ENCODE assay signal across 11 mouse cellular contexts in the genomic region with DNA sequence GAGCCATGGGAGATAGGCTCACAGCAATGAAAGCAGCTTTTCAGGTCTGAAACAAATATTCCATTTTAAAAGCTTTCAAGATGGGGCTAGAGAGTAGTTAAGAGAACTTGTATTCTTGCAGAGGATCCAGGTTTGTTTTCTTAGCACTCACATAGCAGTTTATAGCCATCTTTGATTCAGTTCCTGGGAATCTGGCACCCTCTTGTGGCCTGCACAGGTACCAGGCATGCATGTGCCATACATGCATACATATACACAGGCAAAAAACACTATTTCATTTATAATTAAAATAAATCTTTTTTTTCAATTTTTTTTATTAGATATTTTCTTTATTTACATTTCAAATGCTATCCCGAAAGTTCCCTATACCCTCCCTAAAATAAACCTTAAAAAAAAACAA. TPM values are rescaled to one million over a fixed set of nuclear protein-coding genes. Genes with fewer than 3 reads are reported as not detected.
A peak's percentile ranks its signal among the peaks of the same experiment; 100 is the strongest.
DNase-seq lines count a peak whose midpoint lies in the region; ATAC-seq and TF ChIP-seq lines count a peak whose summit lies in the region.
"Had no signal": no experiment of that assay in that cellular context is flagged by ENCODE, and none has a peak within 500 bp of the region (broad histone marks: within the 10 kb centered on the region; RNA-seq: fewer than 3 reads in every experiment).

No protein-coding gene starts in this region.

- 92% methylated on average over 1 of the region's 1 CpGs for WGBS in kidney, postnatal 0 days
- 90% methylated on average over 1 of the region's 1 CpGs for WGBS in kidney, embryonic 14.5 days
- WGBS in hindbrain, embryonic 13.5 days: 96% methylated on average over 1 of the region's 1 CpGs

- peaks cover 80% of the 10 kb centered on the region for H3K36me3 ChIP-seq in kidney, postnatal 0 days (ENCODE audit: insufficient read depth, low read length)
- peaks cover 100% of the 10 kb centered on the region for H3K36me3 ChIP-seq in kidney, embryonic 14.5 days (ENCODE audit: control insufficient read depth, insufficient read depth, low read length)
- peaks cover 99% of the 10 kb centered on the region for H3K36me3 ChIP-seq in hindbrain, embryonic 13.5 days

- H3K9ac ChIP-seq in kidney, postnatal 0 days (ENCODE audit: low read depth, low read length): no peak overlapping the region
- H3K9ac ChIP-seq in kidney, embryonic 14.5 days (ENCODE audit: low read depth, low read length): no peak overlapping the region
- H3K9ac ChIP-seq in hindbrain, embryonic 13.5 days: no peak overlapping the region
- H3K9ac ChIP-seq: heart, embryonic 15.5 days had no signal

- H3K9me3 ChIP-seq in kidney, postnatal 0 days (replicated peaks; ENCODE audit: low read length): no peaks in the 10 kb centered on the region
- H3K9me3 ChIP-seq in kidney, embryonic 14.5 days (ENCODE audit: control insufficient read depth, low read length): peaks cover 5% of the 10 kb centered on the region
- H3K9me3 ChIP-seq in hindbrain, embryonic 13.5 days: no peaks in the 10 kb centered on the region
- H3K9me3 ChIP-seq: heart, embryonic 15.5 days had no signal

- ATAC-seq in kidney, postnatal 0 days (replicated peaks; ENCODE audit: low FRiP score, low read depth): no peak
- ATAC-seq in kidney, embryonic 14.5 days (ENCODE audit: low FRiP score, low TSS enrichment): no peak
- ATAC-seq in hindbrain, embryonic 13.5 days (ENCODE audit: low FRiP score): no peak

- no peaks in the 10 kb centered on the region for H3K4me1 ChIP-seq in kidney, postnatal 0 days (replicated peaks; ENCODE audit: insufficient read depth, low read length)
- H3K4me1 ChIP-seq in kidney, embryonic 14.5 days (ENCODE audit: control insufficient read depth, insufficient read depth, low read length): no peaks in the 10 kb centered on the region
- H3K4me1 ChIP-seq in hindbrain, embryonic 13.5 days (replicated peaks): no peaks in the 10 kb centered on the region

- peak; percentile 55 for TF ChIP-seq CTCF in kidney, postnatal 0 days (IDR thresholded peaks at IDR 0.05; ENCODE audit: low read depth)

- H3K4me2 ChIP-seq in kidney, postnatal 0 days (ENCODE audit: low read length): no peak overlapping the region
- H3K4me2 ChIP-seq in kidney, embryonic 14.5 days (replicated peaks; ENCODE audit: low read depth, low read length): no peak overlapping the region
- no peak overlapping the region for H3K4me2 ChIP-seq in hindbrain, embryonic 13.5 days
- H3K4me2 ChIP-seq: heart, embryonic 15.5 days had no signal

- H3K27ac ChIP-seq in kidney, postnatal 0 days: no peak overlapping the region
- no peak overlapping the region for H3K27ac ChIP-seq in kidney, embryonic 14.5 days (ENCODE audit: low read depth, low read length)
- H3K27ac ChIP-seq in hindbrain, embryonic 13.5 days: no peak overlapping the region
- H3K27ac ChIP-seq: heart, embryonic 15.5 days; macrophage had no signal

- DNase-seq in kidney, postnatal 0 days (ENCODE audit: low spot score): peak; percentile 14
- DNase-seq in B cell, adult 2 months: peak; percentile 35 to 57
- DNase-seq in ES-CJ7 (ENCODE audit: low read depth, low spot score): peak; percentile 56
- DNase-seq in induced T-regulatory cell, adult 2 months (ENCODE audit: low read depth): peak; percentile 63
- no peak for DNase-seq in ovary, postnatal 10 days (ENCODE audit: low spot score)
- DNase-seq: cerebellum, adult 18-20 months; kidney, adult 18-20 months had no signal

- no peak overlapping the region for H3K4me3 ChIP-seq in kidney, postnatal 0 days (replicated peaks; ENCODE audit: low read depth, low read length)
- no peak overlapping the region for H3K4me3 ChIP-seq in kidney, embryonic 14.5 days (ENCODE audit: low read length)
- H3K4me3 ChIP-seq in hindbrain, embryonic 13.5 days: no peak overlapping the region
- H3K4me3 ChIP-seq: heart, embryonic 15.5 days had no signal

- H3K27me3 ChIP-seq in kidney, postnatal 0 days (ENCODE audit: insufficient read depth, low read length): no peaks in the 10 kb centered on the region
- H3K27me3 ChIP-seq in kidney, embryonic 14.5 days (ENCODE audit: control insufficient read depth, insufficient read depth, low read length): no peaks in the 10 kb centered on the region
- no peaks in the 10 kb centered on the region for H3K27me3 ChIP-seq in hindbrain, embryonic 13.5 days
- H3K27me3 ChIP-seq: heart, embryonic 15.5 days had no signal

RNA-seq across cellular contexts. Expression of a gene that starts 9.0 kb away (rescaled TPM):
- polyA plus RNA-seq in kidney, postnatal 0 days (2015; fragmentation: Nextera tagmentation; extraction: Ambion mirVana): 40.6 and 45.1 TPM in 2 replicates
- 39.1 and 72.1 TPM in 2 replicates for polyA plus RNA-seq in kidney, embryonic 14.5 days (2014; fragmentation: Nextera tagmentation; extraction: Ambion mirVana)
- 37.4 and 38.3 TPM in 2 replicates for polyA plus RNA-seq in hindbrain, embryonic 13.5 days (2015; fragmentation: Nextera tagmentation; extraction: Ambion mirVana)

RNA-seq across cellular contexts. Expression of a gene that starts 9.1 kb away (rescaled TPM):
- 223 and 251 TPM in 2 replicates for polyA plus RNA-seq in kidney, postnatal 0 days (2015; fragmentation: Nextera tagmentation; extraction: Ambion mirVana)
- polyA plus RNA-seq in kidney, embryonic 14.5 days (2014; fragmentation: Nextera tagmentation; extraction: Ambion mirVana): 303 and 334 TPM in 2 replicates
- 339 and 341 TPM in 2 replicates for polyA plus RNA-seq in hindbrain, embryonic 13.5 days (2015; fragmentation: Nextera tagmentation; extraction: Ambion mirVana)

RNA-seq across cellular contexts. Expression of a gene that starts 25.9 kb away (rescaled TPM):
- 42.7 and 44.6 TPM in 2 replicates for polyA plus RNA-seq in kidney, postnatal 0 days (2015; fragmentation: Nextera tagmentation; extraction: Ambion mirVana)
- polyA plus RNA-seq in kidney, embryonic 14.5 days (2014; fragmentation: Nextera tagmentation; extraction: Ambion mirVana): 54.9 and 78.6 TPM in 2 replicates
- polyA plus RNA-seq in hindbrain, embryonic 13.5 days (2015; fragmentation: Nextera tagmentation; extraction: Ambion mirVana): 14.3 and 16.0 TPM in 2 replicates

RNA-seq across cellular contexts. Expression of a gene that starts 29.6 kb away (rescaled TPM):
- polyA plus RNA-seq in kidney, postnatal 0 days (2015; fragmentation: Nextera tagmentation; extraction: Ambion mirVana): 0.49 and 0.59 TPM in 2 replicates
- 0.81 and 1.2 TPM in 2 replicates for polyA plus RNA-seq in kidney, embryonic 14.5 days (2014; fragmentation: Nextera tagmentation; extraction: Ambion mirVana)
- polyA plus RNA-seq in hindbrain, embryonic 13.5 days (2015; fragmentation: Nextera tagmentation; extraction: Ambion mirVana): 0.12 and 0.21 TPM in 2 replicates
- polyA plus RNA-seq: heart, embryonic 15.5 days had no signal

RNA-seq across cellular contexts. Expression of a gene that starts 30.1 kb away (rescaled TPM):
- 48.6 and 52.1 TPM in 2 replicates for polyA plus RNA-seq in kidney, postnatal 0 days (2015; fragmentation: Nextera tagmentation; extraction: Ambion mirVana)
- polyA plus RNA-seq in kidney, embryonic 14.5 days (2014; fragmentation: Nextera tagmentation; extraction: Ambion mirVana): 43.1 and 71.8 TPM in 2 replicates
- polyA plus RNA-seq in hindbrain, embryonic 13.5 days (2015; fragmentation: Nextera tagmentation; extraction: Ambion mirVana): 92.0 and 96.2 TPM in 2 replicates
